In the genomic region with DNA sequence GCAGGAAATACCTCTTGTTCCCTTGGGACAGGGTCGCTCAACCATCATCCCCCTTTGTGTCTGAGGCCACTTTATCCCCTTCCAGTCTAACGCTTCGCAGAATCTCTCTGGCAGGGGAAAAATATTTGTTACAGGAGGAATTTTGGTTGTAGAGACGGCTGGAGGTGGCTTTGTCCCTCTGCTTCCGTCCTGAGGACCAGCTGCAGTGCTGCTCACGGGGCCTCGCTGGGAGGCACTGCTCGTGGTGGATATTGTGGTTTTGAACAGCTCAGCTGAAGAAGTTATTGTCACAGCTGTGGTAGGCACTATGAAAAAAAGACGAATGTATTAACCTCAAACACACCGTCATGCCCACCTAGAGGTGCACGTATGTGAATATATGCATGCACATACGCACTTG, we compare ENCODE assay signal across 12 mouse cellular contexts.
DNase-seq lines count a peak whose midpoint lies in the region; ATAC-seq and TF ChIP-seq lines count a peak whose summit lies in the region.
"Had no signal": no experiment of that assay in that cellular context is flagged by ENCODE, and none has a peak within 500 bp of the region (broad histone marks: within the 10 kb centered on the region; RNA-seq: fewer than 3 reads in every experiment).

No protein-coding gene starts in this region.

- no peak for ATAC-seq in forebrain, embryonic 13.5 days
- peak; percentile 34; the same call in 1 of the 2 replicates for ATAC-seq in neural tube, embryonic 13.5 days (ENCODE audit: low read depth)
- ATAC-seq in neural tube, embryonic 15.5 days (ENCODE audit: low FRiP score) = no peak

- TF ChIP-seq CTCF in kidney, adult 2 months (conservative IDR thresholded peaks at IDR 0.05; ENCODE audit: insufficient read depth, insufficient read length, low read depth, low read length) = no peak

- peaks cover 38% of the 10 kb centered on the region for H3K4me1 ChIP-seq in forebrain, embryonic 10.5 days
- peaks cover 28% of the 10 kb centered on the region for H3K4me1 ChIP-seq in forebrain, embryonic 13.5 days
- peaks cover 27% of the 10 kb centered on the region for H3K4me1 ChIP-seq in neural tube, embryonic 13.5 days (replicated peaks)
- peaks cover 23% of the 10 kb centered on the region for H3K4me1 ChIP-seq in neural tube, embryonic 15.5 days
- no peaks in the 10 kb centered on the region for H3K4me1 ChIP-seq in kidney, adult 2 months (ENCODE audit: control insufficient read depth, insufficient read depth, low read length)

- H3K4me2 ChIP-seq in forebrain, embryonic 13.5 days = no peak overlapping the region
- no peak overlapping the region for H3K4me2 ChIP-seq in neural tube, embryonic 13.5 days
- H3K4me2 ChIP-seq in neural tube, embryonic 15.5 days = no peak overlapping the region

- H3K9ac ChIP-seq in forebrain, embryonic 13.5 days = no peak overlapping the region
- H3K9ac ChIP-seq in neural tube, embryonic 13.5 days = no peak overlapping the region
- no peak overlapping the region for H3K9ac ChIP-seq in neural tube, embryonic 15.5 days (replicated peaks)

- no peaks in the 10 kb centered on the region for H3K27me3 ChIP-seq in forebrain, embryonic 10.5 days (ENCODE audit: poor library complexity, severe bottlenecking)
- H3K27me3 ChIP-seq in forebrain, embryonic 13.5 days = no peaks in the 10 kb centered on the region
- H3K27me3 ChIP-seq in neural tube, embryonic 13.5 days = no peaks in the 10 kb centered on the region
- H3K27me3 ChIP-seq in neural tube, embryonic 15.5 days (replicated peaks) = no peaks in the 10 kb centered on the region
- H3K27me3 ChIP-seq in kidney, adult 2 months (replicated peaks; ENCODE audit: control insufficient read depth, insufficient read depth, low read length) = no peaks in the 10 kb centered on the region

- DNase-seq in forebrain, embryonic 10.5 days (ENCODE audit: extremely low spot score, low spot score) = no peak
- DNase-seq in mesoderm, embryonic 11.5 days (ENCODE audit: low read depth, low spot score) = peak; percentile 19
- peak; percentile 65 for DNase-seq in thymus, postnatal 4 days
- DNase-seq in kidney, adult 2 months = no peak
- DNase-seq in adipocyte (ENCODE audit: low spot score) = no peak
- DNase-seq: gastrocnemius, postnatal 14 days; heart, postnatal 14 days; kidney, postnatal 36 days; lung, adult 2 months had no signal

- H3K4me3 ChIP-seq in forebrain, embryonic 10.5 days = no peak overlapping the region
- no peak overlapping the region for H3K4me3 ChIP-seq in forebrain, embryonic 13.5 days
- no peak overlapping the region for H3K4me3 ChIP-seq in neural tube, embryonic 13.5 days
- no peak overlapping the region for H3K4me3 ChIP-seq in neural tube, embryonic 15.5 days (replicated peaks)
- H3K4me3 ChIP-seq in kidney, adult 2 months (ENCODE audit: insufficient read depth, low read depth, low read length) = no peak overlapping the region

- H3K9me3 ChIP-seq in forebrain, embryonic 10.5 days = no peaks in the 10 kb centered on the region
- H3K9me3 ChIP-seq in forebrain, embryonic 13.5 days (replicated peaks) = no peaks in the 10 kb centered on the region
- H3K9me3 ChIP-seq in neural tube, embryonic 13.5 days = no peaks in the 10 kb centered on the region
- no peaks in the 10 kb centered on the region for H3K9me3 ChIP-seq in neural tube, embryonic 15.5 days (replicated peaks)

- H3K36me3 ChIP-seq in forebrain, embryonic 10.5 days (replicated peaks) = peaks cover 78% of the 10 kb centered on the region
- peaks cover 30% of the 10 kb centered on the region for H3K36me3 ChIP-seq in forebrain, embryonic 13.5 days (ENCODE audit: poor library complexity, severe bottlenecking)
- peaks cover 38% of the 10 kb centered on the region for H3K36me3 ChIP-seq in neural tube, embryonic 13.5 days
- H3K36me3 ChIP-seq in neural tube, embryonic 15.5 days = peaks cover 11% of the 10 kb centered on the region
- H3K36me3 ChIP-seq in kidney, adult 2 months (ENCODE audit: control insufficient read depth, insufficient read depth, low read length) = 0 out of 2 replicates have a peak, but pooled peaks cover 1% of the 10 kb centered on the region

- TF ChIP-seq POLR2A in kidney, adult 2 months (IDR thresholded peaks at IDR 0.05; ENCODE audit: low read depth, low read length) = no peak

- 0 out of 2 replicates have a peak overlapping the region, but pooled peaks have one; percentile 35 for H3K27ac ChIP-seq in forebrain, embryonic 10.5 days
- H3K27ac ChIP-seq in forebrain, embryonic 13.5 days = no peak overlapping the region
- H3K27ac ChIP-seq in neural tube, embryonic 13.5 days (replicated peaks) = no peak overlapping the region
- H3K27ac ChIP-seq in neural tube, embryonic 15.5 days (replicated peaks) = no peak overlapping the region
- no peak overlapping the region for H3K27ac ChIP-seq in kidney, adult 2 months (ENCODE audit: insufficient read depth, low read depth, low read length)

- 66% methylated on average over 12 of the region's 12 CpGs for WGBS in forebrain, embryonic 10.5 days
- WGBS in forebrain, embryonic 13.5 days = 53% methylated on average over 12 of the region's 12 CpGs
- WGBS in neural tube, embryonic 13.5 days = 30% methylated on average over 12 of the region's 12 CpGs
- WGBS in neural tube, embryonic 15.5 days = 32% methylated on average over 12 of the region's 12 CpGs
- WGBS in kidney, adult 2 months = 68% methylated on average over 12 of the region's 12 CpGs

Comparison
In these comparisons a context has a peak if more than half of its experiments do, and no peak if none do; other contexts are left out.
1. DNase-seq: peak in mesoderm, embryonic 11.5 days (single experiment) and thymus, postnatal 4 days (single experiment); none in forebrain, embryonic 10.5 days (single experiment), kidney, adult 2 months (single experiment) and adipocyte (single experiment).